Mouse (Mus musculus) liver, adult (tissue): ENCODE results near the gene Ccrl2.

Source experiments
- GATA4 ChIP-seq: IDR thresholded peaks from 2 replicates; pipeline ENCODE4 v1.6.1; 2014; ENCODE audit warnings: mild to moderate bottlenecking, low read length; ENCODE audit not compliant: insufficient replicate concordance

The Ccrl2 gene

GRCm38 (mm10) chr9:111033717-111034116, 23.6 kb downstream of the Ccrl2 start:
- no peak for TF ChIP-seq GATA4

- no peak for TF ChIP-seq GATA4
Observed at GRCm38 (mm10) chr9:111026791-111027190, 30.5 kb downstream of the Ccrl2 start.

DNA sequence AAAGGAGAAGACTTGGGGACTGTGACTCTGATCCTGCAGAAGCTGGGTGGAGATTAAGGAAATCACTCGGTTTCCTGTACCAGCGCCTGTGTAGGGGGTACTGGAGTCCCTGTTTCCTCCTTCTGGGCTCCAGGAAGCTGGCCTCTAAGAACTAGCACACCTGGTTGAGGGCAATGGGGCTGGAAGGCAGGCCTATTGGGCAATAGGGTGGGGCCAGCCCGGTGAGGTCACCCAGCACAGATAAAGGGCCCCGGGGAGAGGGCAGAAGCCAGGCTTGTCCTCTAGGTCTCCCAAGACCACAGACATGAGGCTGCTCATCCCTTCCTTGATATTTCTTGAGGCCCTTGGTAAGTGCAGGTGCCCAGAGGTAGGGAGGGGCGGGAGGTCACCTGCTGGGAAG, 38.3 kb downstream of the Ccrl2 start, which contains the start of gene Ltf:
Gene Ltf (plus strand): TSS at position 250 of the 400 bp plus-strand sequence.
- TF ChIP-seq GATA4 = no peak

DNA sequence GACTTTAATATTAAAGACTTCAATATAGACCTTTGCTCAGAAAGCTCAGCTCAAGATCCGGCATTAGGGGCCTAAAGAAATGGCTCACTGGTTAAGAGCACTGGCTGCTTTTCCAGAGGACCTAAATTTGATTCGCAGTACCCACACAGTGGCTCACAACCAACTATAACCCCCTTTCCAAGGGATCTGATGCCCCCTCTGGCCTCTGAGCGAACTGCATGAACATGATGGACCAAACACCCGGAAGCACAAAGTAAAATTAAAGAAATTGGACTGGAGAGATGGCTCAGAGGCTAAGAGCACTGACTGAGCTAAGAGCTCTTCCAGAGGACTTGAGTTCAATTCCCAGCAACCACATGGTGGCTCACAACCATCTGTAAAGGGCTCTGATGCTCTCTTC, 41.7 kb downstream of the Ccrl2 start:
- no peak for TF ChIP-seq GATA4

GRCm38 (mm10) chr9:111012041-111012440, 45.3 kb downstream of the Ccrl2 start:
- TF ChIP-seq GATA4 = peak; percentile 31; the same call in 1 of the 2 replicates

GRCm38 (mm10) chr9:111011550-111011949, 45.8 kb downstream of the Ccrl2 start:
- no peak for TF ChIP-seq GATA4

- no peak for TF ChIP-seq GATA4
Observed at GRCm38 (mm10) chr9:111009763-111010162, 47.6 kb downstream of the Ccrl2 start.

GRCm38 (mm10) chr9:111006544-111006943, 50.8 kb downstream of the Ccrl2 start:
- no peak for TF ChIP-seq GATA4
